Mouse (Mus musculus): ENCODE measurements around the gene Ccdc151. TPM values are rescaled to one million over a fixed set of nuclear protein-coding genes. Genes with fewer than 3 reads are reported as not detected.

Gene Ccdc151
- 0.99 and 2.6 TPM in 2 replicates for polyA plus RNA-seq (2015; fragmentation: Nextera tagmentation; extraction: Ambion mirVana)

DNA sequence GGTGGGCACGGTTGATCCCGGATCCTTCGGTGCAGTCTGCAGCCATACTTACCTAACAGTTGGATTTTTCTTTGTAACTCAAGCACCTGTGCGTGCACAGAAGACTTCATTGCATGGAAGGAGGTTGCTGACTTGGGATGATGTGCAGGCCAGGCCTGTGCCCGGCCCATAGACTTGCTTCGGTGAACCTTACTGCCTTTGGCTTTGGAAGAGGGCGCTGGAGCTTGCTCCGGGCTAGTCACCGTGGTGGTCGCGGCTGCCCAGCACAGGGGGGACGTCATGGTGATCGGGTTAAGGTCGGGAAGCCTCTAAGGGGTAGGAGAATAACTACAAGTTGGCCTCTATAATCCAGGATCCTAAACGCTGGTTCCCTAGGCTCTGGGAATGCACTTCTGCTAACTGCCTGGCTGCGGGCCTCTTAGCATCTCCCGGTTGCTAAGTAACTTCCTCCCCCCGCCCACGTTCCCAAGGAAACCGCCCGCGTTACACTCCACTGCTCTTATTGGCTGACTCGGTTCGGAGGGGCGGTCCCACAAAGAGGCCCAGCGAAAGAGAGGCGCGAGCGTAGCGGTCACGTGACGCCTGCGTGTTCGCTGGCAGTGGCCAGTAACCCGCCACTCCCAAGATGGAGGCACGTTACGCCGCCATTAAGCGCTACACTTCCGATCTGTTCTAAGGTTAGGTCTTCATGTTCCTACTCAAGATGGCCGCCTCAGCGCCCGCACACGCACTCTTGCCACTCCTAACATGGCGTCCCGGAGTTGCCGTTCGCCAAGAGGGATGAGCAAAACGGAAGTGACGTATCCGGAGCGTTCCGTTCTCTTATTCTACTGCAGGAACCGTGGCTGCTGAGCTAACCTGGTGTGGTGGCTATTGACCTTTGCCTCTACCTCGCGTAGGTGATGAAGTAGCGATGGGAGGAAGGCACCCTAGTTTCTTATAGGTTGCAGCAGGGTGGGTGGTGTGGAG lies at the start of gene Ccdc151, which contains the start of gene Prkcsh:
Gene Ccdc151 (minus strand): TSS at position 441 of the 969 bp plus-strand sequence.
Gene Prkcsh (plus strand): TSS at position 613 of the 969 bp plus-strand sequence.

DNA sequence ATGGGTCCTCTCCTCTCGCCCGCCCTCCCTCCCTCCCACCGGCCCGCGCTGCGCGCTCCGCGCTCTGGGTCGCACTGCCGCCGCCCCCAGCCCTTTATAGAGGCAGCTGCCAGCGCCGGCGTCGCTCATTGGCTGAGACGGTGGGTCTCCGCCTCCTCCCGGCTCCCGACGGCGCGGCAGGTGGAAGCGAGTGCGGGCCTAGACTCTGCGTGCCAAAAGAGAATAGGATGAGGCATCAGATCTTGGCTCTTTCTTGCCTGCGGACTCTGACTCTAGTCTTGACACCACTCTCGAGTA lies 49.5 kb upstream of the Ccdc151 start, which contains the start of gene Elavl3:
Gene Elavl3 (minus strand): TSS at position 66 of the 297 bp plus-strand sequence.

DNA sequence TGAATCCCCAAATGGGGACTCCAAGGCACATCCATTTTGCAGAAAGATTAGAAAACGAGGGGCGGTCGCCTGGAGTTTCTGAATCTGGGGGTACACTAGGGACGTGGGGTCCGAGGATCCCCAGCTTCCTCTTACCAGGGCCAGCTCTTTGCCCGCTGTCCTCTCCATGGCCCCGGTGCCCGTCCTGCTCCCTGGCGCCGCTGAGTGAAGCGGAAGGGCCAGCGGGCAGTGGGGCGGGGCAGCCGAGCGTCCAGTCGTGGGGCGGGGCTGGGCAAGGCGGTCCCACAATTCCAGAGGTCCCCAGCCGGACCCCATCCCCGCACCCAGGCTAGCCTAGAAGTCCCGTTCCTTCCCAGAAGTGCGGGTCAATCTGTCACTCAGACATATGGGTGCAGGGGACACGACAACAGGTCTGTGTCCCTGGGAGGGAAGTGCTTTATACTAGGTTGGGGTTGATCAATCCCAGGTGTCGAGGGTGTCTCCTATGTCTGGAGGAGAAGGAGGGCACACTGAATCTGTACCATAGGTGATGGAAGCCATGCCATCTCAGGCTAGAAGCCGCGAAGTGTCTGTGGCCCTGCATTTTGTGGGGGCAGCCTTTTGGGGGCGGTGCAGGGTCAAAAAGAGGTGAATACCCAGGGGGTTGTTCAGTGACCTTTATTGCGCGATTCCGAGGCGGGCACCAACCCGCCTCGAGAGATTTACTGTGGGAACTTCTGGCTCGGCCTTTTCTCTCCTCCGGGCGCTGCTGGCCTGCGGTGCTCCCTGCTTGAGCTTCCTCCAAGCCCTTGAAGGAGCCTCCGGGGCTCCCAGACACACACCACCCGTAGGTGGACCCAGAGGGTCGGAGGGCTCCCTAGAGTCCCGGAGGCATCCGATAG lies 13.0 kb downstream of the Ccdc151 start, which contains the start of gene Rgl3:
Gene Rgl3 (minus strand): TSS at position 217 of the 881 bp plus-strand sequence.

DNA sequence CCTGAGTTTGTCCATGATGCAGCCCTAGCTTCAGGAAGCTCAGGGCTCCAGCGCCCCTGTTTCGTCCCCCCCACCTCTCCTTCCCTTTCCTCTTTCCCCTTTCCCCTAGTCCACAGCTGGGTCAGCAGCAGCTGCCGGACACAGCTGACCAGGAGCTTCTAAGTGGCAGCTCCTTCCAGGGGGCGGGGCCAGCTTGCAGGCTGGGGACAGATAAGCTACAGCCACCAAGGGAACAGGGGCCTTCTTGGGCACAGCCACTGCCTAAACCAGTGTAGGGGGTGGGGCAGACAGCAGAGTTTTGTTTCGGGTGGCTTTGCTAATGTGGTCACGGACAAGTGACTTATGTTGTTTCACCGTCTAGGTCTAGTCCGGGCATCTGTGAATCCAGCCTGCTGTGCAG lies 39.0 kb downstream of the Ccdc151 start, which contains the start of gene Epor:
Gene Epor (minus strand): TSS at position 90 of the 400 bp plus-strand sequence.

DNA sequence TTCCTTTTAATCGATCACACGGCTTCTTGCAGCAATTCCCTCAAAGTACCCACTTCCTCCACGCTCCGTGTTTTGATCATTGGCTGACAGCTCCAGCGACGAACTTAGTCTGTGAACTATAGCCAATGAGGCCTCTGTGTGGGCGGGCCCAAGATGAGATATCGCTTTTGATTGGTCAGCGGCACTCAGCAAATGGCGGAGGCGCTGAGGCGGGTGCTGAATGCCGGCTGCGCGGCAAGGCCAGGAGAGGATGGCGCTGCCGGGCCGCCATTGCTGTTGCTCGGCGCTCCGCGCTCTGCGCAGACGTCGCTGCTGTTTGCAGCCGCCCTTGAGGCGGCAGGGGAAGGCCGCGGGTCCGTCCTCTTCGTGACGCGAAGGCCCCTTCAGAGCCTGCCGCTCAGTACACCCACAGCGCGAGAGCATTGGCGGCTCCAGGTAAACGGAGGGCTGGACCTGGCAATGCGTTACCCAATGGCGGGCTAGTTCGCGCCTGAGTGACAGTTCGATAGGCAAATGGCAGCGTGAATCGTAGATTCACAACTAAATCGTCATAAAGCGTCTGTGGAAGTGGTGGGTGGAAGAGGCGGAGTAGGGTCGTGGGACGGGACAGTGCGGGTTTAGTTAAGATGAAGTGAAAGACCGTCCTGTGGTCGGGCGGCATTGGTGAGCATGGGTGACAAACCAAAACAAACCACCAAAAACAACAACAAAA lies 46.7 kb downstream of the Ccdc151 start, which contains the start of gene Swsap1:
Gene Swsap1 (plus strand): TSS at position 186 of the 712 bp plus-strand sequence.

Other genes starting within 250 kb of the Ccdc151 start
- 32.7 and 36.5 TPM in 2 replicates for gene Spc24, start 242.3 kb downstream of the Ccdc151 start, polyA plus RNA-seq (2015; fragmentation: Nextera tagmentation; extraction: Ambion mirVana)
- 16.6 and 16.7 TPM in 2 replicates for gene Kank2, start 203.9 kb downstream of the Ccdc151 start, polyA plus RNA-seq (2015; fragmentation: Nextera tagmentation; extraction: Ambion mirVana)
- gene Angptl8, start 167.1 kb downstream of the Ccdc151 start, polyA plus RNA-seq (2015; fragmentation: Nextera tagmentation; extraction: Ambion mirVana) = 2.5 and 5.4 TPM in 2 replicates
- gene Dock6, start 150.0 kb downstream of the Ccdc151 start, polyA plus RNA-seq (2015; fragmentation: Nextera tagmentation; extraction: Ambion mirVana) = 13.4 and 19.5 TPM in 2 replicates
- 29.0 and 42.6 TPM in 2 replicates for gene Rab3d, start 84.4 kb downstream of the Ccdc151 start, polyA plus RNA-seq (2015; fragmentation: Nextera tagmentation; extraction: Ambion mirVana)
- 2.9 and 5.4 TPM in 2 replicates for gene Ccdc159, start 75.2 kb downstream of the Ccdc151 start, polyA plus RNA-seq (2015; fragmentation: Nextera tagmentation; extraction: Ambion mirVana)
- 823 and 878 TPM in 2 replicates for gene Tmem205, start 75.1 kb downstream of the Ccdc151 start, polyA plus RNA-seq (2015; fragmentation: Nextera tagmentation; extraction: Ambion mirVana)
- 23.0 and 26.2 TPM in 2 replicates for gene Plppr2, start 65.6 kb downstream of the Ccdc151 start, polyA plus RNA-seq (2015; fragmentation: Nextera tagmentation; extraction: Ambion mirVana)
- 4.9 and 7.5 TPM in 2 replicates for gene Swsap1, start 46.9 kb downstream of the Ccdc151 start, polyA plus RNA-seq (2015; fragmentation: Nextera tagmentation; extraction: Ambion mirVana)
- gene Epor, start 39.1 kb downstream of the Ccdc151 start, polyA plus RNA-seq (2015; fragmentation: Nextera tagmentation; extraction: Ambion mirVana) = 4.9 and 11.3 TPM in 2 replicates
- 6.7 and 26.1 TPM in 2 replicates for gene Rgl3, start 13.2 kb downstream of the Ccdc151 start, polyA plus RNA-seq (2015; fragmentation: Nextera tagmentation; extraction: Ambion mirVana)
- gene Prkcsh, start 172 bp upstream of the Ccdc151 start, polyA plus RNA-seq (2015; fragmentation: Nextera tagmentation; extraction: Ambion mirVana) = 58.7 and 85.9 TPM in 2 replicates
- 4.7 and 14.8 TPM in 2 replicates for gene Elavl3, start 49.4 kb upstream of the Ccdc151 start, polyA plus RNA-seq (2015; fragmentation: Nextera tagmentation; extraction: Ambion mirVana)
- gene Gm49318, start 68.6 kb upstream of the Ccdc151 start, polyA plus RNA-seq (2015; fragmentation: Nextera tagmentation; extraction: Ambion mirVana) = not detected in 2 replicates
- 7.8 and 9.7 TPM in 2 replicates for gene Zfp653, start 68.7 kb upstream of the Ccdc151 start, polyA plus RNA-seq (2015; fragmentation: Nextera tagmentation; extraction: Ambion mirVana)
- 15.2 and 28.5 TPM in 2 replicates for gene Ecsit, start 82.8 kb upstream of the Ccdc151 start, polyA plus RNA-seq (2015; fragmentation: Nextera tagmentation; extraction: Ambion mirVana)
- 1.2 and 3.7 TPM in 2 replicates for gene Cnn1, start 96.6 kb upstream of the Ccdc151 start, polyA plus RNA-seq (2015; fragmentation: Nextera tagmentation; extraction: Ambion mirVana)
- 147 and 191 TPM in 2 replicates for gene Elof1, start 114.5 kb upstream of the Ccdc151 start, polyA plus RNA-seq (2015; fragmentation: Nextera tagmentation; extraction: Ambion mirVana)
- gene Acp5, start 133.1 kb upstream of the Ccdc151 start, polyA plus RNA-seq (2015; fragmentation: Nextera tagmentation; extraction: Ambion mirVana) = 12.9 and 19.0 TPM in 2 replicates
- gene Pigyl, start 154.2 kb upstream of the Ccdc151 start, polyA plus RNA-seq (2015; fragmentation: Nextera tagmentation; extraction: Ambion mirVana) = 193 and 239 TPM in 2 replicates
- gene Zfp872, start 185.5 kb upstream of the Ccdc151 start, polyA plus RNA-seq (2015; fragmentation: Nextera tagmentation; extraction: Ambion mirVana) = 0.25 and 0.36 TPM in 2 replicates
- 11.5 and 19.0 TPM in 2 replicates for gene Zfp809, start 223.1 kb upstream of the Ccdc151 start, polyA plus RNA-seq (2015; fragmentation: Nextera tagmentation; extraction: Ambion mirVana)

All from adrenal gland, postnatal 0 days (tissue).